Mouse (Mus musculus) 3134 (cell line): Measurements from ENCODE around the gene Gpr139.
A peak's percentile ranks its signal among the peaks of the same experiment; 100 is the strongest.

ENCODE experiments used
- DNase-seq: peaks from one replicate; pipeline ENCODE4 v3.0.0-alpha.2; 2011; ENCODE audit warnings: low spot score; ENCODE audit not compliant: insufficient read length; ENCODE audit errors: extremely low read depth

Gene Gpr139

GRCm38 (mm10) chr7:119184341-119185143 lies at the start of gene Gpr139:
TSS of gene Gpr139 (minus strand) at chr7:119184603.
- DNase-seq: peak; percentile 6

GRCm38 (mm10) chr7:119230971-119231370 lies 46.6 kb upstream of the Gpr139 start:
- no peak for DNase-seq

- no peak for DNase-seq
Measured at GRCm38 (mm10) chr7:119222706-119223105, 38.3 kb upstream of the Gpr139 start.

GRCm38 (mm10) chr7:119219121-119219520 lies 34.7 kb upstream of the Gpr139 start:
- DNase-seq: no peak

GRCm38 (mm10) chr7:119207251-119207650 lies 22.8 kb upstream of the Gpr139 start:
- no peak for DNase-seq

- DNase-seq: no peak
Measured at GRCm38 (mm10) chr7:119186374-119186773, 2.0 kb upstream of the Gpr139 start.

GRCm38 (mm10) chr7:119185181-119185940 lies 958 bp upstream of the Gpr139 start:
- no peak for DNase-seq

- no peak for DNase-seq
Measured at GRCm38 (mm10) chr7:119181053-119181452, 3.4 kb downstream of the Gpr139 start.

GRCm38 (mm10) chr7:119160015-119160414 lies 24.4 kb downstream of the Gpr139 start:
- DNase-seq: no peak

- DNase-seq: no peak
Measured at GRCm38 (mm10) chr7:119111771-119112170, 72.6 kb downstream of the Gpr139 start.

- peak; percentile 79 for DNase-seq
Measured at GRCm38 (mm10) chr7:119105878-119106277, 78.5 kb downstream of the Gpr139 start.

GRCm38 (mm10) chr7:119096583-119096982 lies 87.8 kb downstream of the Gpr139 start:
- DNase-seq: no peak
